Mouse (Mus musculus): ENCODE measurements around the gene Ldlr.

Ldlr gene

DNA sequence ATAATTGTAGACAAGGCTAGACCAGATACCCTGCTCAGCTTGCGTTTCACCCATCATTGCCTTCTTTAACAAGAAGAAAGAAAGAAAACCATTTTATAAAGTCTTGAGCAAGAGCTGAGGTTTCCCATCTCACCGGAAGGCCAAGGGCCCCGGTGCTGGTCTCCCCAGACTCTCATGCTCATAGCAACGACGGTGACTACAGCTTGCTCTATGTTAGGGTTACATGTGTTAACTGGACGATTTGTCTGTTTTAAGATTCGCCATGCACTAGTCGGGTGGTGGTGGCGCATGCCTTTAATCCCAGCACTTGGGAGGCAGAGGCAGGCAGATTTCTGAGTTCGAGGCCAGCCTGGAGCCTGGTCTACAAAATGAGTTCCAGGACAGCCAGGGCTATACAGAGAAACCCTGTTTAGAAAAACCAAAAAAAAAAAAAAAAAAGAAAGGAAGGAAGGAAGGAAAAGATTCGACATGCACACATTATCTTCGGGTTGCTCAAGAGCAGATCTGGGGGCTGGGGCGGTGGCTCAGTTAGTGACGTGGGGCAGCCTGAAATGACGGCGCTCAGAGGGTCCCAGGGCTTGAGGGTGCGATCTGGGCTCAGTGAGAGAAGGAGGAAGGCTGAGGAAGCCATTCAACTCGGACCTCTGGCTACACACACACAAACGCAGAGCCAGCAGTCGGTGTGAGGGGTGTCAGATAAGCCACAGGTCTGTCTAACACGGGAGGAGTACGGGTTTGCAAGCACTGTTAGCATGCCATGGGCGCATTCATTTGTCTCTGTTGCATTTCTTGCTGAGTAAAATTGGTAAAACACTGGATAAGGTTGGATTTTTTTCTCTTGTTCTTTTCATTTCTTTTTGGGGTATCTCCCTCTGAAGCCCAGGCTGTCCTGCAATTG, 2.2 kb downstream of the Ldlr start:
- DNase-seq (ENCODE audit: low read depth, low spot score): no peak

DNA sequence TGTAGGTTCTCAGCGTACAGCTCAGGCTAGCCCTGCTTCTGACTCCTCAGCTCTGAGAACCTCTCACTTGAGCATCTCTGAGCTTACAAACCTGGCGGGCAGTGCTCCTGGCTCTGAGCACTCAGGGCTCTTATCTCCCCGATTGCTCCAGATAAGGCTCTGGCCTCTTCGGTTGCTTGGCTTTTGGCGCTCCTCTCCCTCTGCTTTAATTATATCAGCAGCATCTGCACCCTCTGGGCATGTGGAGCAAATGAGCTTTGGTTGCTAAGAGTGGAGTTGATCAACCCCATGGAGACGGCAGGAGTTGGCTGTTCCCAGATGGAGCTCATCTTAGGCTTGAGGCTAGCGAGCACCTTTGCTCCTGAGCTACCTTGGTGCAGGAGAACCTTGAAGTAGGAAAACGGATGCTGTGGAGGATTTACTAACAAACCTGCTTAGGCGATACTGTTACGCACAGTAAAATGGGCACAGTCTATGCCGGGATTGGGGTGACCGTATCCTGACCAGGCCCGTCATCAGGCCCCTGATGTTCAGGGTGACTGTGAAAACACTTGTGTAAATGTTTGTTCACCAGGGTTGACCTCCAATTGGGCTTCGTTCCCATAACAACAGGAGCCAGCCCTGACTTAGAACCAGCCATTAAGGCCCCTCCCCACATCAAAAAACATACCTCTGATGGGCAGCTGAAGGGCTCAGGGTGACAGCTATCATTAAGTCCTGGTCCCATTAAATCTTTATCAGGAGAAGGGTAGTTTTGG, 3.1 kb downstream of the Ldlr start:
- DNase-seq (ENCODE audit: low read depth, low spot score): no peak

DNA sequence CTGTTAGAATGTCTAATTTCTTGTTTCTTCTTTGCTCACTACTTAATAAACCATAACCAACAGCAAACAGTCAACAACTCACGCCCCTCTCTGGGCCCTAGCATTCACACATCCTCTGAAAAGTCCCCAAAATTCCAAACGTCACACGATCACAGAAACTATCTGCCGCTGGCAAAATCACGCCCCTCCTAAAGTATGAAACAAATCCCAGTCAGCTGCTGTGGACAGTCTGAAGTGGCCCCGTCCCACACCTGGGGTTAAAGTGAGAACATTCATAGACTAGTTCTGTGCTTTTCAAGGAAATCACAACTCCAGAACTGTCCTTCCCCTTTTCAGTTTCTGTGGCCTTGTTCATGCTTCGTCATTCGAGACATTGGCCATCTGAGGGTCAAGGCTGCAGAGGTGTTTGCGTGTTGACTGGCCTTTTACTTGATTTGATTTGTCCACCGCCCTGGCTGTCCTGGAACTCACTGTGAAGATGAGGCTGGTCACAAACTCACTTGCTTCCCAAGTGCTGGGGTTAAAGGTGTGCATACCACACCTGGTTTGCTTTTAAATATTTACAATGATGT, 5.1 kb downstream of the Ldlr start:
- DNase-seq (ENCODE audit: low read depth, low spot score): no peak

DNA sequence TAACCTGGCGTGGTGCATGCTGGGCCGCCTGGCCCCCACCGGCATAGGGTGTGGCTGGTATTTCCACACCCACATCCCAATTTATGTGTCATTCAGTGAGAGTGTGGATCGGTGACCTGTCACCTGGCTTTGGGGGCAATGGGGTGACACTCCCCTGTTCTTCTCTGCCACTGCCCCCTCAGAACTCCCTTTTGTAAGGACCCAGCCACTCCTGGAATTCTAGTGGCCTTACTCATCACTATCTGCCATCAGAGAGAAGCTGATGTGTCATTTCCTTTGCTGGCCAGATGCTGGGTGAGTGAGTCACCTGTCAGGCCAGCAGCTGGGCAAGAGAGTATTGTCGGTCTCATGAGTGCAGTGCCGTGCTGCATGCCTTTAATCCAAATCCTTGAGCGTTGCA, 6.0 kb downstream of the Ldlr start:
- DNase-seq (ENCODE audit: low read depth, low spot score): no peak

DNA sequence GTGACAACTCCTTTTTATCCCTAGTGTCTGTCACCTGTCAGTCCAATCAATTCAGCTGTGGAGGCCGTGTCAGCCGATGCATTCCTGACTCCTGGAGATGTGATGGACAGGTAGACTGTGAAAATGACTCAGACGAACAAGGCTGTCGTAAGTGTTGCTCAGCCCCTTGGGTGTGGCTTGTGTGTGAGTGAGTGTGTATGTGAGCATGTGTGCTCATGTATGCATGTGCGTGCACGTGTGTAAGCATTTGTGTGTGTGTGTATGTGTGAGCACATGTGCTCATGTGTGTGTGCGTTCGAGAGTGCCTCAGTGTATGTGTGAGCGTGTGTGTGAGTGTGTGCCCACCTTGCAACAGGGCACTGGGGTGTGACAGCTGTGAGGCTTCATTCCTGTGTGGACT, 9.0 kb downstream of the Ldlr start:
- DNase-seq (ENCODE audit: low read depth, low spot score): no peak

DNA sequence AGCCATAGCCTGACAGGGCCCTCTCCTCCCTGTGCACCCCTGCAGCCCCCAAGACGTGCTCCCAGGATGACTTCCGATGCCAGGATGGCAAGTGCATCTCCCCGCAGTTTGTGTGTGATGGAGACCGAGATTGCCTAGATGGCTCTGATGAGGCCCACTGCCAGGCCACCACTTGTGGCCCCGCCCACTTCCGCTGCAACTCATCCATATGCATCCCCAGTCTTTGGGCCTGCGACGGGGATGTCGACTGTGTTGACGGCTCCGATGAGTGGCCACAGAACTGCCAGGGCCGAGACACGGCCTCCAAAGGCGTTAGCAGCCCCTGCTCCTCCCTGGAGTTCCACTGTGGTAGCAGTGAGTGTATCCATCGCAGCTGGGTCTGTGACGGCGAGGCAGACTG, 10.2 kb downstream of the Ldlr start:
- DNase-seq (ENCODE audit: low read depth, low spot score): no peak

DNA sequence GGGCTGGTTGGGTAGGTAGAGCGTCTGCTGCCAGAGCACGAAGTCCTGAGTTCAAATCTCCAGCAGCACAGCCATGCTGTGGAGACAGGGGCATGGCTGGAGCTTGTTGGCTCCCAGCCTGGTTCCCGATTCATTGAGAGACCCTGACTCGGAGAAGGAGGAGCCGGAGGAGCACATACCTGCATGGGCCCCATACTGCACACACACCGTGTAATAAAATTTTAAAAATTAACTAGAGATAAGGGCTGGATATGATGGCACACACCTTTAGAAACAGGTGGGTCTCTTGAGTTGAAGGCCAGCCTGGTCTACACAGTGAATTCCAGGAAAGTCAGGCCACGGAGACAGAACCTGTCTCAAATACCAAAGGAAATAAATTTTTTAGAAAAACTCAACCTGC, 10.7 kb downstream of the Ldlr start:
- no peak for DNase-seq (ENCODE audit: low read depth, low spot score)

DNA sequence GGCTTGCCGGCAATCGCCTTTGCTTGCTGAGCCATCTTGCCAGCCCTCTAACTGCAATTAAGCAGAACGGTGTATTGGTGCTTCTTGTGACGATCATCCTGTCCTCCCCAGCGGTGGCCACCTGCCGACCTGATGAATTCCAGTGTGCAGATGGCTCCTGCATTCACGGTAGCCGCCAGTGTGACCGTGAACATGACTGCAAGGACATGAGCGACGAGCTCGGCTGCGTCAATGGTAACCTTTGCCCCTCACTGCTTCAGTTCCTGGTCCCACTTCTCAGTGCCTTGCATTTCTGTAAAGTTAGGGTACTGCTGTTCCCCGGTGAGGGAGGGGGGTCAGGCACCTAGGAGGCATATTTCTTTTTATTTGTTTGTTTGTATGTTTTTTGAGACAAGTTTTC, 11.8 kb downstream of the Ldlr start:
- no peak for DNase-seq (ENCODE audit: low read depth, low spot score)

DNA sequence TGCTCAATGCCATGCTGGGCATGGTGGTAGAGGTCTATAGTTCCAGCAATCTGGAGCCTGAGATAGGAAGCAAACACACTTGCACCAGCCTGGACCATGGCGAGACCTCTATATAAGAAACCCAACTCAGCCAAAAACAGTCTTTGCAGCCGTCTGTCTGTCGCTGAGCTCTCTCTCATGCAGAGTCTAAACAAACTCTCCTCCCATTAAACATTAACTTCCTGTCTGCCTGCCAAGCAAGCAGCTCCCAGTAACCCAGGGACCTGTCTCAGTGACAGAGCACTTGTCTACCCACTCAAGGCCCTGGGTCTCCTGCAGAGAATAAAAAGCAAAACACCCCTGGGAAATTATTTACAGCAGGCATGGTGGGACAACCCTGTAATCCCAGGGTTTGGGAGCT, 13.3 kb downstream of the Ldlr start:
- no peak for DNase-seq (ENCODE audit: low read depth, low spot score)

DNA sequence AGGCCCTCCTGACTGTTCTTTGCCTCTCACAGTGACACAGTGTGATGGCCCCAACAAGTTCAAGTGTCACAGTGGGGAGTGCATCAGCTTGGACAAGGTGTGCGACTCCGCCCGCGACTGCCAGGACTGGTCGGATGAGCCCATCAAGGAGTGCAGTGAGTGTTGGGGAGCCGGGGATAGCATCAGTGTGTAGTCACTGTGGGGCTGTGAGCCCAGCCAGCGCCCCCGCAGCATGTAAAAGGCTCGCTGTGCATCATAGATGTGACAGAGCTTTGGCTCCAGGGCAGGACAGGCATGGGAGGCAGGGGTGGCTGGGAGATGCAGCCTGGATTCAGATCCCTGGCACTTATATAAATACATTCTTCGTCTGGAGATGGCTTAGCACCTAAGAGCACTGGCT, 13.9 kb downstream of the Ldlr start:
- no peak for DNase-seq (ENCODE audit: low read depth, low spot score)

DNA sequence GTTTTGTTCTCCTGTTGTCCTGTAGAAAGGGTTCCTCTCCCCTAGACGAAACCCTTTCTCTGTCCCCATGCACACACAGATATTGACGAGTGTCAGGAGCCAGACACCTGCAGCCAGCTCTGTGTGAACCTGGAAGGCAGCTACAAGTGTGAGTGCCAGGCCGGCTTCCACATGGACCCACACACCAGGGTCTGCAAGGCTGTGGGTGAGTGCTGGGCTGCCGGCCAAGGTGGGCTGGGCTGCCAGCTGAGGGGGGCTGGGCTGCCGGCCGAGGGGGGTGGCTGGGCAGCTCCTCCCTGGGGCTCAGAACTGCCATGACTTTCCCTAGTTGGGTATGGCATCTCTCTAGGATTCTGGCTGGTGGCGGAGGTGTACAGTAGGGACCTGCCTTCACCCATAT, 15.5 kb downstream of the Ldlr start:
- DNase-seq (ENCODE audit: low read depth, low spot score): no peak

DNA sequence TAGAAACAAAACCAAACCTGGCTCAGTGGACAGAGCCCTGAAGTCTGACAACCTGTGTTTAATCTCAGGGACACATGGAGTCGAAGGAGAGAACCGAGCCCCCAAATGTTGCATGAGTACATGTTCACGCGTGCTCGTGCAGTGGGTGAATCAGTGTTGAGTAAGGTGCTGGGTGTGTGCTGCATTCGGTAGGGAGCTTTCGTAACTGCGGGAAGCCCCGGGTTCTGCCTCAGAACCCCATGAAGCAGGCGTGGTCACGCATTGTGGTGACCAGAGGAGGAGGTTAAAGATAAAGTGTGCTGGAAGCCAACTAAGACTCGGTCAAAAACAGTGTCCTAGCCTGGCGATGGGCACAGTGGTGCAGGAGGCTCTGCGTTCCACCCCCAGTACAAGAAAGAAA, 17.1 kb downstream of the Ldlr start:
- no peak for DNase-seq (ENCODE audit: low read depth, low spot score)

DNA sequence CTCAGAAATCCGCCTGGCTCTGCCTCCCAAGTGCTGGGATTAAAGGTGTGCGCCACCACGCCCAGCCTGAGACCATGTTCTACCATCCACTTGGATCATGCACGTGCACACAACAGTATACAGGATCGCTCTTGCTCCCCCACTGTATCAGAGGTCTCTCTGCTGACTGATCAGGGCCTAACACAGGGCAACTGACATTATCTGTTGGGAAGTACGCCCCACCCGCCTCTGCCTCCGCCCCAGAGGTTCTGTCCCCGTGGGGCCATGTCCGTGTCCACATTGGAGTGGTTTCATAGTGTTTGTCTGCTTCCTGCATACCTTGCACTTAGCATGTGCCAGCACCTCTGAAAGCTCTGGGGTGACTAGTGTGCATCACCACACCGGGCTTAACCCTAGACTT, 18.2 kb downstream of the Ldlr start:
- no peak for DNase-seq (ENCODE audit: low read depth, low spot score)

DNA sequence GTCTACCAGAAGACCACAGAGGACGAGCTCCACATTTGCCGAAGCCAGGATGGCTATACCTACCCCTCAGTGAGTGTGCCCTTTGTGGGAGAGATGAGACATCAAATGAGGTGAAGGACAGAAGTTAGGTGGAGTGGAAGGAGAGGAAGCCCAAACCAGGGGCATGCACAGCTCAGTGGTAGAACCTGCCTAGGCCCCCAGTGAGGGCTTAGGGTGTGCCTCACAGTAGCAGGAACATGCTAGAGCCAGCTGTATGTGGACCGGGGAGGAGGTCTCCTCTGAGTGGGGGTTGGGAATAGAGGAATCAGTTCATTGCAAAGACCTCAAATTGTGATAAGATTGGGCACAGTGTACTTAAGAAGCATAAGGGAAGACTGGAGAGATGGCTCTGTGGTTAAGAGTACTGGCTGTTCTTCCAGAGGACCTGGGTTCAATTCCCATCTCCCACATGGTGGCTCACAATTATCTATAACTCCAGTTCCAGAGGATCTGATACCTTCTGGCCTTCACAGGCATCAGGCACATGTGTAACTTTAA, 24.0 kb downstream of the Ldlr start:
- no peak for DNase-seq (ENCODE audit: low read depth, low spot score)

DNA sequence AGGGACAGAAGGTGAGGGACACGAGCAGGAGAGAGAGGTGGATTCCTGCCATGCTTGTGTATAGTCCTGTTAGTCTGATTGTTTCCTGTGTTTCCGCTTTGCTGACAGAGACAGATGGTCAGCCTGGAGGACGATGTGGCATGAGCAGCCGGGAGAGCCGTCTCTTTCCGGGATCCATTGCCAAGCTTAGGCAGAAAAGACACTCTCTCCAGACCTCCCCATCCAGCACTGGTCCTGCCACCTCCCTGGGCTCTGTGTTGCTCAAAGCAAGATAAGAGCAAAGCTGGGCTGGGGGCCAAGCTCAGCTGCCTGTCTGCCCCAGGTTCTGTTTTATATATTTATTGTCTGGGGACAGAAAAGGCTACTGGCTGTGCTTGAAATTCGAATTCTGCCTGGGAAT, 24.8 kb downstream of the Ldlr start:
- no peak for DNase-seq (ENCODE audit: low read depth, low spot score)

DNA sequence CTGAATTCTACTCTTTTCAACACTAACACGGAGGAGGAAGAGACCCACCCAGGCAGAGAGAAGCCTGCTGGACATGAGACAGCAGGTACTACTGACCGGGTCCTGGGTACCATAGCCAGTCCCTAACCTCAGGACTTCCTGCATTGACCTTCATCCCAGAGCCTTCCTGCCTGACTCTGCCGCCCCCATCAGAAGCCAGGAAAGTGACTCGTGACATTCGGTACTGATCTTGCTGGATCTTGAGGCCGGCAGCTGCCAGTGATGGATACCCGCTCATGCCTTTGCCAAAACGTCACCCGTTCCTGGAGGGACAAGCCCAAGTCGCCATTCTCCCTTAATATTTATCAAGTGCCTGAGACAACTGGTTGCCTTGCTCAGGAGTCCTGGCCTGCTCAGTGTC, 25.2 kb downstream of the Ldlr start:
- DNase-seq (ENCODE audit: low read depth, low spot score): no peak

DNA sequence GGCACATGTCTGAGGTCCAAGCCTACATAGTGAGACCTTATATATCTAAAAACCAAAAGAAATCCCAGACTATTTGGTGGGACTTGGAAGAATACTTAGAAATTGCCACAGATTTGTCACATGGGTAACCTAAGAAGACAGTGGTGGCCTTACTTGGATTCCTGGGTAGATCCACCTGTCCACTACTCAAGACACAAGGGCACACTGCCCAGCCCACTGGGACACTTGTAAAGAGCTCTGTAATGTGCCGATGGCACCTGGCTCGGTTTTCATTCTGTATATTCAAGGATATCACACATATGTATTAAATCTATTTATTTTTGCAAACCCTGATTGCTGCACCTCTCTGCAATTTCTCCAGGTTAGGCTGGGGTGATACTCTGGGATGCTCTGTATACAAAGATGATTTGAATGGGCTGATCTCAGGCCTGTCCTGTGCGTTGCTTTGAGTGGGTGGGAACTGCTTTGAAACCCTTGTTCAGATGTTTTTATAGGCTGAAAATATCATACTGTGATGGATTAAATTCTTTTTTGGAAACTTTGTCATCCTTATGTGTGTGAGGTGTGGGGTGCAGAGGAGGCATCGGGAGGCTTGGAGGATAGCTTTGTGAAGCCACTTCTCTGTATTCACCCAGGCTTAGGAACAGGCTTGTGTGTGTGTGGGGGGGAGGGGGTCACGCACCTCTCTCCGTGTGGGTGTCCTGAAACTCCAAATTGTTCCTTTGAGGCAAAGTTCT, 26.3 kb downstream of the Ldlr start:
- DNase-seq (ENCODE audit: low read depth, low spot score): no peak

DNA sequence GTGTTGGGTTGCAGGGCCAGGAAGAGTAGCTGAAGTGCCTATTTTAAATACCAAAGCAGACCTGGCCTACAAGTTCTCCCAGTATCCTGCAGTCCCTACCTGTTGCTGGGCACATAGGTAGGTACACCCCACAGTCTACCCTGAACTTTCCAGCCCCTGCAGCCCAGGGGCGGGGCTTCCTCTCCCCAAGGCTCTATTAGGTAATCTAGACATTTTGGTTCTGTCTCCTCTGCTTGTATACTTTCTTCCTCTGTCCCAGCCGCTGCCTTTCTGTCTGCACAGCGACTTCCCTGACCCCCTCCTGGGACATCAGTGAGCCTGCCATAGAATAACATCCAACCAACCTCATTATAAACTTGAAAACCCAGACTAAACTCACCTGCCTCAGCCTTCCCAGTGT, 27.1 kb downstream of the Ldlr start:
- no peak for DNase-seq (ENCODE audit: low read depth, low spot score)

DNA sequence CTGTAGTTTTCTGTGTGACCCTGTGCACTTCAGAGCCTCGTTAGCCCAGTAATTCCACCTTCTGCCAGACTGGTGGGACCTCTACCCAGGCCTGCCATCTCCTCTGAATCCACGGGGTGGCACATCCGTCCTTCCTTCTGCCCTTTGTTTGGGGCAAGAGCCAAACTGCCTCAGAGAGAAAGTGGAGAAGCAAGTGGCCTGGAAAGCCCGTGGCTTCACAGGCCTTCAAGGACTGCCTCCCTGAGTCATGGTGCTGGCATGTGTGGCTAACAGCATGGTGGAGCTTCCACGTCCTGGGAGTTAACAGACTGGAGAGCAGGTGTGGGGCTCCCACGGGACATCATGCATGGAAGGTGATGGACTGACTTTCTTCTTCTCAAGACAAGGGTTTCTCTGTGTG, 28.1 kb downstream of the Ldlr start:
- no peak for DNase-seq (ENCODE audit: low read depth, low spot score)

DNA sequence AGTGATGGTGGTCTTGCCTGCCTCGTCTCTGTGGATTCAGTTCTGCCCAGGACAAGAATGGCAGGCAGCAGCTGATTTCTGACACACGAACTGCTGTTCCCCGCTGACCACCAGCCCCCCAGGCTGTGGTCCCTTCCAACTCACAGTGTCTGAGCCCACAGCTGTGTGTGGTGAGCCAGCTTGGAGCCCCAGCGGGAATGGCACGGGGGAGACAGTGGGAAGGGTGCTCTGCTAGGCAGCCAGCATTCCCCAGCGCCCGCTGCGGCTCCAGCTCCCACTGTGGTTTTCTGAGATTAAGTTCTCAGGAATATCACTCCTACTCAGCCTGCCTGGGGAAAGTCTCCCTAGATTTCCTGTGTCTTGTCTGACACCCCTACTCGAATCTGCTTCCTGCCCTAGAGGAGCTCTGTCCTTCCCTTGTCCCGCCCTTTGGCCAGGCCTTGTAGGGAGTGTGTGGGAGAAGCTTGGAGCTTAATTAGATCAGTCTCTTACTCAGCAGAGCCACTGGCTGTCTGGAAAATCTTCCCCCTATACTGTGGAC, 29.0 kb downstream of the Ldlr start:
- DNase-seq (ENCODE audit: low read depth, low spot score): no peak

DNA sequence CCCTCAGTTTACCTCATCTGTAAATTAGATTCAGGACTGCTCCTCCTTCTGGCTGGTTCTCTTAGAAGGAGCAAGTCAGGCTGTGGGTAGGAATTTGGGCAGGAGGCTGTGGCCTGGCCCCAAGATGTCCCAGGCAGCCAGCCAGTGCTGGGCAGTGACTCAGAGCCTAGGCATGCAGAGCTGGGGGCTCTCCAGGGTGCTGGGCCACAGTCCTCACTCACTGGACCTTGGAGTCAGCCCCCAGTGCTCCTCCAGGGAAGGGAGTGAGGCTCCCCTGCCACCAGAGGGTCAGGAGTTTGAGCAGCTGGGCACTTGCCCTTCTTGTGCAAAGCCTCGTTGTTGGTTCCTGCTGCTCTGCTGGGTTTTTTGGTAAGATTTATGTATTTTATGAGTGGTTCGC, 30.7 kb downstream of the Ldlr start:
- no peak for DNase-seq (ENCODE audit: low read depth, low spot score)

Measured in retina, adult 2 months (tissue).